Comparison of ENCODE assay signal across 10 mouse cellular contexts in the genomic region with DNA sequence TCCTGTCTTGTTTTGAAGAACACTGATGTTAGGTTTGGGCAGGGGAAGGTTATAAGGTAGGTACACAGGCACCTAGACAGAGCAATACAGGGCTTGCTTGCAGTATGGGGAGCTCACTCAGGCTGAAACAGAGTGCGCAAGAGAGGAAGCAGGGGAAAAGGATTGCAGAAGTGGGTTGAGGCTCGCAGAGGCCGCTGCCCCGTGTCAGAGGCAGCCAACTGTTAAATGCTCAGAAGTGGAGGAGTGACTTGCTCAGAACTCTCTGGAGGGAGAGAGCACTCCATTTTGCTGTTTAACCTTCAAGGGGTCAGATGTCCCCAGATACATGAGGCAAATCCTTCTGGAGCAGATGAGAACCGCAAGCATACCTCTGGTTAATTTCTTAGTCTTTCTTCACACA.
A peak's percentile ranks its signal among the peaks of the same experiment; 100 is the strongest.
DNase-seq lines count a peak whose midpoint lies in the region; ATAC-seq and TF ChIP-seq lines count a peak whose summit lies in the region.
"Had no signal": no experiment of that assay in that cellular context is flagged by ENCODE, and none has a peak within 500 bp of the region (broad histone marks: within the 10 kb centered on the region; RNA-seq: fewer than 3 reads in every experiment).

No protein-coding gene starts in this region.

- no peak for ATAC-seq in midbrain, embryonic 16.5 days
- no peak for ATAC-seq in midbrain, embryonic 11.5 days (ENCODE audit: low FRiP score)
- ATAC-seq in liver, postnatal 0 days, result peak; percentile 38; the same call in 1 of the 2 replicates

- no peak overlapping the region for H3K4me2 ChIP-seq in midbrain, embryonic 16.5 days (ENCODE audit: low read length)
- H3K4me2 ChIP-seq in midbrain, embryonic 11.5 days, result no peak overlapping the region
- no peak overlapping the region for H3K4me2 ChIP-seq in liver, postnatal 0 days (ENCODE audit: low read depth, low read length)
- H3K4me2 ChIP-seq: embryonic facial prominence, embryonic 13.5 days had no signal

- no peak overlapping the region for H3K9ac ChIP-seq in midbrain, embryonic 16.5 days (ENCODE audit: low read depth, low read length)
- no peak overlapping the region for H3K9ac ChIP-seq in midbrain, embryonic 11.5 days (ENCODE audit: low read length)
- no peak overlapping the region for H3K9ac ChIP-seq in liver, postnatal 0 days (replicated peaks)
- H3K9ac ChIP-seq: embryonic facial prominence, embryonic 13.5 days had no signal

- no peaks in the 10 kb centered on the region for H3K27me3 ChIP-seq in midbrain, embryonic 16.5 days (ENCODE audit: control insufficient read depth, insufficient read depth, low read depth, low read length)
- H3K27me3 ChIP-seq in midbrain, embryonic 11.5 days (ENCODE audit: control insufficient read depth, insufficient read depth, low read length), result no peaks in the 10 kb centered on the region
- no peaks in the 10 kb centered on the region for H3K27me3 ChIP-seq in liver, postnatal 0 days (ENCODE audit: insufficient read depth, low read length)
- H3K27me3 ChIP-seq: embryonic facial prominence, embryonic 13.5 days had no signal

- H3K4me1 ChIP-seq in midbrain, embryonic 16.5 days (ENCODE audit: control insufficient read depth, insufficient read depth, low read length), result peaks cover 27% of the 10 kb centered on the region
- peaks cover 3% of the 10 kb centered on the region; the same call in 1 of the 2 replicates for H3K4me1 ChIP-seq in midbrain, embryonic 11.5 days (ENCODE audit: control insufficient read depth, insufficient read depth, low read length)
- peaks cover 8% of the 10 kb centered on the region for H3K4me1 ChIP-seq in liver, postnatal 0 days (ENCODE audit: insufficient read depth)
- H3K4me1 ChIP-seq: embryonic facial prominence, embryonic 13.5 days had no signal

- TF ChIP-seq EP300 in liver, postnatal 0 days (IDR thresholded peaks at IDR 0.05; ENCODE audit: low read depth), result no peak

- H3K36me3 ChIP-seq in midbrain, embryonic 16.5 days (ENCODE audit: control insufficient read depth, insufficient read depth, low read length), result no peaks in the 10 kb centered on the region
- H3K36me3 ChIP-seq in midbrain, embryonic 11.5 days (ENCODE audit: control insufficient read depth, insufficient read depth, low read length), result no peaks in the 10 kb centered on the region
- no peaks in the 10 kb centered on the region for H3K36me3 ChIP-seq in liver, postnatal 0 days (replicated peaks; ENCODE audit: insufficient read depth, low read length)
- H3K36me3 ChIP-seq: embryonic facial prominence, embryonic 13.5 days had no signal

- H3K27ac ChIP-seq in midbrain, embryonic 16.5 days (ENCODE audit: low read length), result peak overlapping the region; percentile 67; the same call in 1 of the 2 replicates
- H3K27ac ChIP-seq in midbrain, embryonic 11.5 days (ENCODE audit: low read depth, low read length), result no peak overlapping the region
- H3K27ac ChIP-seq in liver, postnatal 0 days (ENCODE audit: low read depth), result peak overlapping the region; percentile 64
- H3K27ac ChIP-seq in layer of hippocampus, adult 2 months, result no peak overlapping the region
- H3K27ac ChIP-seq: embryonic facial prominence, embryonic 13.5 days had no signal

- H3K9me3 ChIP-seq in midbrain, embryonic 16.5 days (replicated peaks; ENCODE audit: control insufficient read depth, low read length, poor library complexity, severe bottlenecking), result no peaks in the 10 kb centered on the region
- no peaks in the 10 kb centered on the region for H3K9me3 ChIP-seq in midbrain, embryonic 11.5 days (ENCODE audit: control insufficient read depth, low read length)
- H3K9me3 ChIP-seq in liver, postnatal 0 days (ENCODE audit: low read length), result no peaks in the 10 kb centered on the region
- H3K9me3 ChIP-seq: embryonic facial prominence, embryonic 13.5 days had no signal

- no peak overlapping the region for H3K4me3 ChIP-seq in midbrain, embryonic 16.5 days (ENCODE audit: low read depth, low read length)
- H3K4me3 ChIP-seq in midbrain, embryonic 11.5 days (ENCODE audit: low read depth, low read length), result no peak overlapping the region
- H3K4me3 ChIP-seq in liver, postnatal 0 days (ENCODE audit: low read depth, low read length), result no peak overlapping the region
- H3K4me3 ChIP-seq in layer of hippocampus, adult 2 months, result no peak overlapping the region
- H3K4me3 ChIP-seq: embryonic facial prominence, embryonic 13.5 days had no signal

- WGBS in midbrain, embryonic 16.5 days, result 59% methylated on average over 5 of the region's 5 CpGs
- WGBS in midbrain, embryonic 11.5 days, result 45% methylated on average over 5 of the region's 5 CpGs
- 42% methylated on average over 5 of the region's 5 CpGs for WGBS in liver, postnatal 0 days (ENCODE audit: insufficient replicate concordance)

- DNase-seq in heart, adult 11 months, result peak; percentile 90
- DNase-seq in heart, adult 8-10 months (ENCODE audit: low spot score), result no peak
- DNase-seq in midbrain, embryonic 11.5 days (ENCODE audit: low spot score, missing footprints), result no peak
- DNase-seq in liver, postnatal 0 days, result peak; percentile 47
- peak; percentile 56 to 72 for DNase-seq in spleen, postnatal 4 days (ENCODE audit: low spot score in 2 of 2)
- DNase-seq in MN1 (ENCODE audit: low spot score), result no peak
- DNase-seq in layer of hippocampus, adult 2 months (ENCODE audit: low spot score in 2 of 2), result no peak
- DNase-seq: heart, postnatal 14 days had no signal

- TF ChIP-seq CTCF in liver, postnatal 0 days (IDR thresholded peaks at IDR 0.05; ENCODE audit: low read depth), result no peak
- TF ChIP-seq CTCF in layer of hippocampus, adult 2 months (conservative IDR thresholded peaks at IDR 0.05), result no peak

Comparison
In these comparisons a context has a peak if more than half of its experiments do, and no peak if none do; other contexts are left out.
1. DNase-seq: peak in heart, adult 11 months (single experiment), liver, postnatal 0 days (single experiment) and spleen, postnatal 4 days (2 of 2); none in heart, adult 8-10 months (single experiment), midbrain, embryonic 11.5 days (single experiment), MN1 (single experiment) and layer of hippocampus, adult 2 months (0 of 2).
2. H3K27ac ChIP-seq: peak in midbrain, embryonic 16.5 days (single experiment) and liver, postnatal 0 days (single experiment); none in midbrain, embryonic 11.5 days (single experiment) and layer of hippocampus, adult 2 months (single experiment).